Mouse (Mus musculus): ENCODE data around the gene Shisa8.
A peak's percentile ranks its signal among the peaks of the same experiment; 100 is the strongest.

Gene Shisa8

DNA sequence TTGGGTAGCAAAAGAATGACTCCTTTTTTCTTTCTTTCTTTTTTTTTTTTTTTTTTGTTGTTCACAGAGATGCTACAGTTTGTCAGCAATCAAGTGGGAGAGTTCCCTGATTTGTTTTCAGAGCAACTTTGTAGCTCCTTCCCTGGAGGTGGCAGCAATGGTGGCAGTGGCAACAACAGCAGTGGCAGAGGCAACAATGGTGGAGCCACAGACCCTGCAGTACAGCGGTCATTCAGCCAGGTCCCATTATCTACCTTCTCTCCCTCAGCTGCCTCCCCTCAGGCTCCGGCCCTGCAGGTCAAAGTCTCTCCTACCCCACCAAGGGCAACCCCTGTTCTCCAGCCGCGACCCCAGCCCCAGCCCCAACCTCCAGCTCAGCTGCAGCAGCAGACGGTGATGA, 42.9 kb downstream of the Shisa8 start:
- no peak for DNase-seq

DNA sequence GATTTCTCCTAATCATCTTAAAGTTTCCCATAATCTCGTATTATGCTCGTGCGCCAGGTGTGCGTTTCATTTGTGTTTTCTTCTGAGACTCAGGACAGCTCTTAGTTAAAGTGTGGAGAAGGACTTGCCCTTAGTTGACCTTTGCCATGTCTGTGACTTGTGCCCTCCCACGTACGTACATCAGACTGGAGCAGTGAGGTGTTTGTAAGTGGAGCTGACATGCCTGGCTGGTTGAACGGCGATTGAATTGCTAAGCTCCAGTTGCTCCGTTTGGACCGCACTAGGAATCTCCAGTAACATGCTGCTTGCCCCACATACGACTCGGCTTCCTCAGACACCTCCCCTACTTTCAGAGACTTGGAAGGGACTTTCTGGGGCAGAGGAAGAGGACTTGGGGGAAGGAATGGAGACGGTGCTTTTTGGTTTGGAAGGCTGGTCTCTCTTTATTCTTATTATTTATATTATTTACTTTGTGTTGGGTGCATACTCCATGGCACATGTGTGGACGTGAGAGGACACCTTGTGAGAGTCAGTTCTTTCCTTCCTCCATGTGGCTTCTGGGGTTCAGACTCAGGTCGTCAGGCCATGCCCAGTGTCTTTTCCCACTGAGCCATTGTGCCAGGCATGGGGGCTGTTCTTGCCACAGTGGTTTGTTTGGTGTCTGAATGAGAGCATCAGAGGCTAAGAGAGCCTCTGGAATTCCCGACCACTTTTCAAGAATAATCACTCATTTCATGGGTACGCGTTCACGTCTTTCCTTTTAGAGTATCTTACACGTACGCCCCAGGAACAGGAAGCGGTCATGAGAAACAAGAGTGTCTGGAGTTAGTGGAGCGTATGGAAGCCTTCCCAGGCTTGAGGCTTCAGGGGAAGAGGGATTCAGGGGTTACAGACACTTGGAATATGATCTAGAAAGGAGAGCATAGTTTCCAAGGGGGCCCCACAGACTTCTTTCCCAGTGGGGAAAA, 45.1 kb downstream of the Shisa8 start:
- DNase-seq = no peak

DNA sequence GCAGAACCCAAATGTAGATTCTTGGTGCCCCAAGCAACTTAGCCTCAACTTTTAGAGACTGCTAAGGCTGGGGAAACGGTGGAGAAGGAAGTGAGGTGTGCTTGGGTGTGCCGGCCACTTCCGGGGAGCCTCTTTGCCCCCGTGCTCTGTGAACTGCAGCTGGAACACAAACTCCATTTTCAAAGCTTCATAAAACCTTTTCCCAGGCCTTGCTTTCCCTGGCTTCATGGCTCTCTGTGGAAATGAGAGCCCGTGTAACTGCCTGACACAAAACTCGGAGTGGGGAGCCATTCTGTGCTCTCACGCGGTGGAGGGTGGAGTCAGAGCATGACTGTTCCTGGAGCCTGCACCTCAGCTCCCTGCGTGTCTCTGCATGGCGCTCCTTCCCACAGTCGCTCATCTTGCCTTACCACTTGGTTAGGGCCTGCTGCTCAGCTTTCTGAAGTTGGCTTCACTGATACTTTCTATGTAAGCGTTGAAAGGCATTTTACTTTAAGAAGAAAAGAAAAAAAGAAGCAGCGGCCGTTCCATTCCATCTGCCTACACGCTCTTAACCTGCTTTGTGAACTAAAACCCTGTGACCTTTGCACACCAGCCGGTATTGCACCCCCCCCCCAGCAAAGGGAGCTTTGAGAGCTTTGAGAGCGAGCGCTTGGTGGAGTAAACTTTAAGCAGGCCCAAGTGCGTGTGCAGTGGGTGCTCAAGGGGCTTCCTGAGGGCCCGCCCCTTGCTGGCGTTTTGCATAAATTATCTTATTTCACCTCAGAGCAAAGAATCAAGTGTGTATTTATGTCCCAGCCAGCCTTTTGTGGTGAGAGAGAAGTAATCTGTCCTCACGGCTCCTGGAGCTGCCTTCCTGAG, 46.1 kb downstream of the Shisa8 start:
- no peak for DNase-seq

DNA sequence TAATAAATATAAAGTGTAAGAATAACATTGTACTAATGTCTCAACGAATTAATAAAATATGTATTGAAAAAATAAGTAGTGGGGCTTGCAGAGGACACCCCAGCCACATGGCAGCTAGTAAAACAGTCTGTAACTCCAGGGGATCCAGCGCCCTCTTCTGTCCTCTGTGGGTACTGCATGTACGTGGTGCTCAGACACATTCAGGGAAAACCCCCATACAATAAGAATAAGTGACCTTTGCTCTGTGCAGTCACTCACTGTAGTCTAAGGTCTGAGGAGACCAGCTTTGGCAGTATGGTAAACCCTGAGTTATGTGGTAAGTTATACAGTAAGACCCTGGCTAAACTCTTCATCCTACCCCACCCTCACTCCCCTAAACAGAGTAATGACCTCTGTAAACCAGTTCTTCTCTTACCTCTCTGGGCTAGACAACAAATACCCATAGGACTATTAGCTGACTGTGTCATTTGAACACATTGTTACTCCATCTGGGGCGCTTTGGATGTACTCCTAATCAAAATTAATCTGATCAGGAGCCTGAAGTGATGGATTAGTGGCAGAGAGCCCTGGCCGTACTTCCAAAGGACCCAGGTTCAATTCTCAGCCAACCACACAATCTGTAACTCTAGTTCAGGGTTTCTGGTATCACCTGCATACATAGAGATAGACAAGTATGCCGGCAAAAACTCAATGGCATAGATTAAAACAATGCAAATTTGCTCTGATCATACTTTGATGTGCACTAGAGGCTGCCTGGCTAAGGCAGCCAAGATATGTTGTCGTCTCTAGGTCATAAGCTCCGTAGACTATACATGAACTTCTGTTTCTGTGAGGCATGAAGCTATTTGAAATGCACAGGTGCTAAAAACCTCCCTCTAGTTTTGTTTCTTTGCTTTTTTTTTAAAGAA, 47.0 kb downstream of the Shisa8 start:
- DNase-seq = peak; percentile 52

GRCm38 (mm10) chr15:82164496-82164895, 48.1 kb downstream of the Shisa8 start:
- DNase-seq = no peak

- no peak for DNase-seq
These were observed 48.6 kb downstream of the Shisa8 start for GRCm38 (mm10) chr15:82164061-82164399.

GRCm38 (mm10) chr15:82163356-82164060, 49.1 kb downstream of the Shisa8 start:
- DNase-seq = no peak

GRCm38 (mm10) chr15:82161965-82162600, 50.5 kb downstream of the Shisa8 start:
- no peak for DNase-seq

- DNase-seq = no peak
These were observed 51.6 kb downstream of the Shisa8 start for GRCm38 (mm10) chr15:82160731-82161640.

GRCm38 (mm10) chr15:82159471-82159870, 53.1 kb downstream of the Shisa8 start:
- no peak for DNase-seq

- DNase-seq = no peak
These were observed 54.2 kb downstream of the Shisa8 start for GRCm38 (mm10) chr15:82158243-82159035.

DNA sequence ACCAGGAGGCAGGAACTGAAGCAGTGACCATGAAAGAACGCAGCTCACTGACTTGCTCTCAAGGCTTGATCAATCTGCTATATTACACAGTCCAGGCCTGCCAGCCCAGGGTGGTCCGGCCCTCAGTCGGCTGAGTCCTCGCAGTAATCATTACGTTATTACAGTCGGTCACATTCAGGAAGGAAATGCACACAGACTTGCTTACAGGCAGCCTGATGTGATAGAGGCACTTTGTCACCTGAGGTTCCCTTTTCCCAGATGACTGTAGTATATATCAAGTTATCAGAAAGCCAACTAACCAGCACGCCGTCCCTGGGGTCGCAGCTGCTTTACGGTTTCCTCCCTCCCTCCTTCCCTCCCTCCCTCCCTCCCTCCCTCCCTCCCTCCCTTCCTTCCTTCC, 55.7 kb downstream of the Shisa8 start:
- no peak for DNase-seq

GRCm38 (mm10) chr15:82156298-82156697, 56.3 kb downstream of the Shisa8 start:
- no peak for DNase-seq
